Mouse (Mus musculus) liver, adult 2 months (tissue): ENCODE measurements around the gene Samd14.

Source experiments
- CTCF ChIP-seq: fragments of 200-500 bp; IDR thresholded peaks from 2 replicates; pipeline ENCODE4 v1.5.1; 2011; ENCODE audit warnings: low read depth, low read length, control low read depth
- POLR2A ChIP-seq: fragments of 200-500 bp; IDR thresholded peaks from 2 replicates; pipeline ENCODE4 v1.6.1; 2011; ENCODE audit warnings: low read length, control low read depth; ENCODE audit not compliant: insufficient read depth; ENCODE audit errors: extremely low read depth

- TF ChIP-seq POLR2A (no peak), CTCF (no peak)
Measured at GRCm38 (mm10) chr11:95004136-95004936, 5.3 kb upstream of the Samd14 start.
